Mouse (Mus musculus): ENCODE measurements around the gene Eif2ak1. TPM values are rescaled to one million over a fixed set of nuclear protein-coding genes. Genes with fewer than 3 reads are reported as not detected.
A peak's percentile ranks its signal among the peaks of the same experiment; 100 is the strongest.
"Not testable (repeated sequence)": the region's sequence is repeated elsewhere in the genome, so short reads cannot be mapped to it uniquely, and the experiment has no call there.

Eif2ak1 gene
- 10 to 100 TPM; 23.6 to 23.8 TPM for total RNA-seq (2021)
- long read RNA-seq, experiment 1, full-length matches to known transcripts, result 57 of 68 reads
- long read RNA-seq, experiment 1, partial matches to known transcripts, result 3 of 68 reads
- long read RNA-seq, experiment 1, other reads (novel, unspliced or antisense), result 8 of 68 reads
- long read RNA-seq, experiment 2, full-length matches to known transcripts, result 38 of 54 reads
- long read RNA-seq, experiment 2, partial matches to known transcripts, result 2 of 54 reads
- long read RNA-seq, experiment 2, other reads (novel, unspliced or antisense), result 14 of 54 reads

GRCm38 (mm10) chr5:143817116-143817930 is at the start of gene Eif2ak1:
TSS of gene Eif2ak1 (plus strand) at chr5:143817788.
- DNase-seq, result peak; percentile 91

DNA sequence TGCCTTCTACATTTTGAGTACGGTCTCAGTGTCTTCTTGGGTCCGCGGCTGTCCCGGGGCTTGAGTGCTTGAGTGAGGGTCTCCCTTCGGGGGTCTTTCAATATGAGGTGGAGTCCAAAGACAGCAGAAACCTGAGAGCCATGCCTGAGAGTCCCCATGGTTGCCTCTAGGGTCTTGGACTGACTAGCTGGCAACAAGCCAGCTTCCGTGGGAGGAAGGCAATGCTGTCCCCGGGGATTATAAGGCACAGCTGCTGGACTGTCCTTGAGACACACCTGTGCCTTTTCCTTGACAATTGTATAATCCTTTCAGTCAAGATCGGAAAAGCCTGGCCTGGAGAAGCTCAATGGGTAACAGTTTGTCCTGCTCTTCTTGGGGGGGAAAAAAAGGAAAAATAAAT is 35.6 kb upstream of the Eif2ak1 start:
- DNase-seq, result no peak

GRCm38 (mm10) chr5:143785391-143785790 is 32.2 kb upstream of the Eif2ak1 start:
- DNase-seq, result no peak

GRCm38 (mm10) chr5:143801216-143801615 is 16.4 kb upstream of the Eif2ak1 start:
- DNase-seq, result not testable (repeated sequence)

- no peak for DNase-seq
These were observed 13.4 kb upstream of the Eif2ak1 start for GRCm38 (mm10) chr5:143804056-143804765.

GRCm38 (mm10) chr5:143807268-143807667 is 10.3 kb upstream of the Eif2ak1 start:
- DNase-seq, result no peak

DNA sequence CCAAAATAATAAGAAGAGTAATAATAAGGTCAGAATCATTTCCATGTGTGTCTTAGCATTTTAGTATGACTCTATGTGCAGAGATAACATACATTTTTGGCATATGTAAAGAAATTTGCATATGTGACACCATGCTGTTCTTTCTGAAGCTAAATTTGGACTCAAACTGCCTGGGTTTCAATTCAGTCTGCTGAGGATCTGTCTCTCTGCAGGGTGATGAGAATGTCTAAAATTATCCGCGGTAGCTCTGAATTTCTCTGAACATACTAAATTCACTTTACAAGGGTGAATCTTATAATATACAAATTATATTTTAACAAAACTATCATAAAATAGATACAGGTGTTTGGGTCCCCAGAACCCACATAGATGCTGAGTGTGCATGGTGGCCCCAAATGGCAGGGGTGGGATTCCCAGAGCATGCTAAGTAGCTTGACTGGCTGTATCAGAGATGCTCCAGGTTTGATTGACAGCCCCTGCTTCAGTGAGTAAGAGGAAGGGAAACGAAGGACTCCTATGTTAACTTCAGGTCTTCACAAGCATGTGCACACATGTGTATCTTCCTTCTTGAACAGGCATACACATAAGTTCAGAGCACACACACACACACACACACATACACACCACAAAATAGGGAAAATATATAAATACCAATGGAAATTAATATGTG is 8.0 kb upstream of the Eif2ak1 start:
- no peak for DNase-seq

DNA sequence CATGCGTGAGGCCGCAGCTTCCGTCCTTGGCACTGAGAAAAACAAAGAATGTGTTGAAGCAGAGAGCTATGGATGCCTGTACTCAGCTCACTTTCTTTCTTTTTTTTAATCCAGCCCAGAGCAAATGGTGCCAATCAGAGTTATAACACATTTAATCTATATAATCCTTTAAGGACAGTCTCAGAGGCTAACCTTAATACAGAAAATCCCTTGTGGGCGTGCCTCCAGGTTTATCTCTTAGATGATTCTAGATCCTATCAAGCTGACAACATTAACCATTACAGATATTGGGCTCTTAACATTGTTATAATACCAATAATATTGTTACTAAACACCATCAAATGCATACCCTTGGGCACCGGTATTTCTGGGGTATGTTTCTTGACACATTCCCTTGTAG is 5.9 kb upstream of the Eif2ak1 start:
- no peak for DNase-seq

- DNase-seq, result no peak
These were observed 3.0 kb upstream of the Eif2ak1 start for GRCm38 (mm10) chr5:143814626-143815025.

- no peak for DNase-seq
These were observed 333 bp downstream of the Eif2ak1 start for GRCm38 (mm10) chr5:143817931-143818311.

DNA sequence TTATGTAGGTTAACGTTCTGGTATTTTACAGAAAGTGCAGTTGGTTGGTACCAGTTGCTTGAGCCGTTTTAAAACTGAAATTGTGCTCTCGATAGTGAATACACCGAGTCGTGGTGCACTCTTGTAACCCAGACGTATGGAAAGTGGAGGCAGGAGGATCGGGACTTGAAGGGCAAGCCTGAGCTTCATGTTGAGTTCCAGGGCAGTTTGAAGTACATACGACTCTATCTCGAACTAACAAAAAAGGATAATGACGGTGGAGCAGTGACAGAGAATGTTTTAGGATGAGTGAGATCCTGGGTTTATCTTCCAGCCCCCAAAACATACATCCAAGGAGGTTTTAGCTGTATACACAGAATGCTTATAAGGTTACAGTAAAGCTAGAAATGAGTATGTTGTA is 873 bp downstream of the Eif2ak1 start:
- no peak for DNase-seq

GRCm38 (mm10) chr5:143818949-143819348 is 1.4 kb downstream of the Eif2ak1 start:
- DNase-seq, result no peak

DNA sequence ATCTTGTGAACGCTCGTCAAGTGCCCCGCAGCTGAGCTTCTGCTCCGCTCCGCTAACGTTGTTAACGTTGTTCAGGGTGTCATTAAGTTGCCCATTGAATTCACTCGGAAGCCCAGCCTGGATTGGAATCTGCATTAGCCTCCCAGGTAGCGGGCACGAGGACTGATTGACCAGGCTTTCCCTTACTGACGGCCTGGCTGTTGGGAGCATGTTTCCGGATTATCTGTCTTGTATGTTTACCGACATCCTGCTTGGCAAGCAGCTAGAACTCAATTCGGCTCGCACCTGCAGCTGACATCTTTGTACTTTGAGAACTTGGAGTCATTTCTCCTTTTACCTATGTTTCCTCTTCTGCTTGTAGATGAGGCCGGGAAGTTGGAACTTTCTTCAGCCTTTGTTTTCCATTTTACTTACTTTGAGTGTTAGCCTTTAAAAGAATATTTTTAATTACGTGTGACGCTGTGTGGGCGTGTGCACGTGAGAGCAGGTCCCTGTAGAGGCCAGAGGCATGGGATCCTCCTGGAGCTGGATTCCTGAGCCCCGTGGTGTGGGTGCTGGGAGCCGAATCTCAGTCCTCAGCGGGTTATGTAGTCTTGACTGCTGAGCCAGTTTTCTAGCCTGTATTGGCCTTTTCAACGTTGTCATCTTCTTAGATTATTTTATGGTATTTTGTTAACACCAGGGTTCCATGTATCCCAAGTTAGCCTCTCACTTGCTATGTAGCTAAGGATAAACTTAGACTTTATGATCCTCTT is 2.5 kb downstream of the Eif2ak1 start:
- DNase-seq, result no peak

- DNase-seq, result no peak
These were observed 3.2 kb downstream of the Eif2ak1 start for GRCm38 (mm10) chr5:143820820-143821219.

- DNase-seq, result no peak
These were observed 54.1 kb downstream of the Eif2ak1 start for GRCm38 (mm10) chr5:143871547-143872169.

- DNase-seq, result no peak
These were observed 57.0 kb downstream of the Eif2ak1 start for GRCm38 (mm10) chr5:143874571-143874970.

GRCm38 (mm10) chr5:143885274-143885673 is 67.7 kb downstream of the Eif2ak1 start:
- no peak for DNase-seq

DNA sequence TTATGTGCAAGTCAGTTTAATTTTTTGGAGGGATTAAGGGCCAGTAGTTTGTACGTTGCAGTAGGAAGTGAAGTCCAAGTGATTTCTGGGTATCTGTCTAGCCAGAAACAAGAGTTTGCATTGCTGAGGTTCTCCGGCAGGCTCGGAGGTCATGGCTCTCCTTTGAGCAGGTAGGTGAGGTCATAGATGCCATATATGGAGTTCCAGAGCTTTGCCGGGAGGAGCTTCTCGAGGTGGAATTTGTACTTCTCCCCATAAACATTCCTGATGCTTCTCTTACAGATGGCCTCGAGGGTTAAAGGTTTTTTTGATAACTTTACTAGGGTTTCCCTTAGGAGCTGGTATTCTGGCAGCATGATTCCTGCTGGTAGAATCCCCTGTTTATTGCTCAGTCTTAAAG is 73.2 kb downstream of the Eif2ak1 start:
- DNase-seq, result no peak

- DNase-seq, result no peak
These were observed 74.8 kb downstream of the Eif2ak1 start for GRCm38 (mm10) chr5:143892255-143892886.

DNA sequence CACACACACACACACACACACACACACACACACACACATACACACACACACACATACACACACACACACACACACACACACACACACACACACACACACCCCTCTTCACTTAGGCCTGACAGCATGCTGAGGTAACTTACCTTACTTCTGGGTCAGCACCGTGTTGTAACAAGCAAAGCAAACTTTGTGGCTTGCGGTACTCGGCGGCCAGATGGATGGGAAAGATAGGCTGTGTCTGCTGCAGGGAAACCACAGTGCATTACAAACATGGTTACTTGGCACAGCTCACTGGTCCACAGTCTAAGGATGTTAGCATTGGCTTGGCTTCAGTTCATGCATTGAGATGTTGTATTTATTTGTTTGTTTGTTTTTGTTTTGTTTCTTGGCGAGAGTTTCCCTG is 75.8 kb downstream of the Eif2ak1 start:
- DNase-seq, result no peak

All from gastrocnemius, postnatal 10 days (tissue).